Mouse (Mus musculus) embryonic fibroblast, embryonic 13.5 days (primary cell): ENCODE data around the gene Mknk2.

ENCODE experiments used
- CTCF ChIP-seq: IDR thresholded peaks from 2 replicates; pipeline ENCODE4 v1.5.1; 2011; ENCODE audit warnings: mild to moderate bottlenecking, control low read depth, low read length, moderate library complexity, borderline replicate concordance; ENCODE audit not compliant: insufficient read depth
- POLR2A ChIP-seq: IDR thresholded peaks from 2 replicates; pipeline ENCODE4 v1.6.1; 2011; ENCODE audit warnings: low read depth, mild to moderate bottlenecking, control low read depth, low read length, moderate library complexity

DNA sequence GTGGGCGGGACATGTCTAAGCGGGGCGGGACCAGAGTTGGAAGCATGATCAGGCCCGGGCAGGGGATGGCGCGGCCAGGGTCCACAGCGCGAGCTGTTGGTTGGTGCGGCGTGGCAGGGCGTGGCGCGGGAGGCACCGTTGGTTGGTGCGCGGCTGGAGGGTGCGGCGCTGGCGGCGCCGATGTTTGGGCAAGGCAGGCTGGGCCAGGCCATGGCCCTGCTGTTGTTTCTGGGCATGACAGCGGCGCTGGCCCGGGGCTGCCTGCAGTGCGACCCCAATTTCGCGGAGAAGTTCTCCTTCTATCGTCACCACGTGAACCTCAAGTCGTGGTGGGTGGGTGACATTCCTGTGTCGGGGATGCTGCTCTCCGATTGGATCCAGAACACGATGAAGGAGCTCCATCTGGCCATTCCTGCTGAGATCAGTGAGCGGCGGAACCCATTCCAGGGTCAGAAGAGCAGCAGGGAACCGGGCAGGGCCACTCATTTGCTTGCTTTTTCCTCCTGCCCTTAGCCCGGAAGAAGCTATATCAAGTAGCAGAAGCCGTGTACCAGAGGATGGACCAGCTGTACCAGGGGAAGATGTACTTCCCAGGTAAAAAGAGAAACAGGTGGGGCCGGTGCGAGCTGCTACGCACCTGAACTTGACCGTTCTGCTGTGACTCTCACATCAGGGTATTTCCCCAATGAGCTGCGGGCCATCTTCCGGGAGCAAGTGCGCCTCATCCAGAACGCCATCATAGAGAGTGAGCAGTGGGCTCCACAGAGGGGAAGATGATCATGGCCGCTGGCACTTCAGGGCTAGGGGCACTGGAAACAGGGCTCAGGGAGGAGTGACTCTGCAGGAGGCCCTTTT lies 24.9 kb upstream of the Mknk2 start:
- TF ChIP-seq CTCF (no peak), POLR2A (peak; percentile 85)
